Mouse (Mus musculus) cerebral cortex, adult 2 months (tissue): ENCODE results near the gene Gm20388.

ENCODE experiments used
- WGBS: fragments of 180-500 bp; shearing (Covaris S2); methylation state at CpG from one replicate; pipeline ENCODE4 v1.1.7; 2018; 5-methylcytosine and 5-hydroxymethylcytosine counted together

Gm20388 gene

GRCm38 (mm10) chr8:121436656-121437055 is 1526.0 kb downstream of the Gm20388 start:
- WGBS = 42% methylated on average over 5 of the region's 5 CpGs

- WGBS = 72% methylated on average over 6 of the region's 6 CpGs
Measured at GRCm38 (mm10) chr8:121437506-121437905, 1526.9 kb downstream of the Gm20388 start.

GRCm38 (mm10) chr8:121438111-121438510 is 1527.5 kb downstream of the Gm20388 start:
- WGBS = 43% methylated on average over 6 of the region's 6 CpGs

GRCm38 (mm10) chr8:121439351-121439750 is 1528.7 kb downstream of the Gm20388 start:
- WGBS = 85% methylated on average over 4 of the region's 4 CpGs

- WGBS = 68% methylated on average over 7 of the region's 7 CpGs
Measured at GRCm38 (mm10) chr8:121443361-121443760, 1532.7 kb downstream of the Gm20388 start.

- WGBS = 68% methylated on average over 1 of the region's 1 CpGs
Measured at GRCm38 (mm10) chr8:121444521-121444920, 1533.9 kb downstream of the Gm20388 start.

GRCm38 (mm10) chr8:121445027-121445471 is 1534.4 kb downstream of the Gm20388 start:
- WGBS = 52% methylated on average over 10 of the region's 10 CpGs

GRCm38 (mm10) chr8:121446133-121446532 is 1535.5 kb downstream of the Gm20388 start:
- 84% methylated on average over 12 of the region's 12 CpGs for WGBS

GRCm38 (mm10) chr8:121446862-121447261 is 1536.2 kb downstream of the Gm20388 start:
- WGBS = 81% methylated on average over 6 of the region's 6 CpGs

GRCm38 (mm10) chr8:121450211-121450610 is 1539.6 kb downstream of the Gm20388 start:
- 83% methylated on average over 8 of the region's 8 CpGs for WGBS

- WGBS = 68% methylated on average over 16 of the region's 16 CpGs
Measured at GRCm38 (mm10) chr8:121451404-121452076, 1540.9 kb downstream of the Gm20388 start.

GRCm38 (mm10) chr8:121454737-121455136 is 1544.1 kb downstream of the Gm20388 start:
- 92% methylated on average over 17 of the region's 17 CpGs for WGBS

- WGBS = 85% methylated on average over 3 of the region's 3 CpGs
Measured at GRCm38 (mm10) chr8:121461192-121461591, 1550.6 kb downstream of the Gm20388 start.

- 75% methylated on average over 3 of the region's 3 CpGs for WGBS
Measured at GRCm38 (mm10) chr8:121462092-121462491, 1551.5 kb downstream of the Gm20388 start.

- 78% methylated on average over 49 of the region's 49 CpGs for WGBS
Measured at GRCm38 (mm10) chr8:121468083-121469071, 1557.7 kb downstream of the Gm20388 start.

- WGBS = 17% methylated on average over 25 of the region's 25 CpGs
Measured at GRCm38 (mm10) chr8:121474161-121474897, 1563.7 kb downstream of the Gm20388 start.

GRCm38 (mm10) chr8:121474898-121475284 is 1564.2 kb downstream of the Gm20388 start:
- 6% methylated on average over 18 of the region's 18 CpGs for WGBS

- 81% methylated on average over 20 of the region's 20 CpGs for WGBS
Measured at GRCm38 (mm10) chr8:121477851-121478547, 1567.4 kb downstream of the Gm20388 start.

- 94% methylated on average over 8 of the region's 8 CpGs for WGBS
Measured at GRCm38 (mm10) chr8:121479144-121479543, 1568.5 kb downstream of the Gm20388 start.

GRCm38 (mm10) chr8:121480411-121481031 is 1569.9 kb downstream of the Gm20388 start:
- 33% methylated on average over 26 of the region's 26 CpGs for WGBS
